In genomic region chr11:60933178-60933930, GRCm38 (mm10) we compare ENCODE assay signal across 8 mouse cellular contexts. TPM values are rescaled to one million over a fixed set of nuclear protein-coding genes. Genes with fewer than 3 reads are reported as not detected.
DNase-seq lines count a peak whose midpoint lies in the region; ATAC-seq and TF ChIP-seq lines count a peak whose summit lies in the region.

No protein-coding gene starts in this region.

- no peak for DNase-seq in left cerebral cortex, adult 2 months (ENCODE audit: extremely low spot score in 1 of 2, low spot score in 2 of 2)
- DNase-seq in left cerebral cortex, adult 9 months (ENCODE audit: low spot score in 2 of 2): no peak
- DNase-seq in hindbrain, postnatal 0 days (ENCODE audit: low spot score): no peak
- DNase-seq in thymus, postnatal 10 days (ENCODE audit: low spot score in 2 of 2): no peak

- H3K36me3 ChIP-seq in forebrain, embryonic 12.5 days (replicated peaks): no peaks in the 10 kb centered on the region; the same call in 1 of the 2 replicates
- H3K36me3 ChIP-seq in hindbrain, postnatal 0 days (ENCODE audit: insufficient read depth, low read length): no peaks in the 10 kb centered on the region
- H3K36me3 ChIP-seq in liver, embryonic 15.5 days (replicated peaks): peaks cover 24% of the 10 kb centered on the region
- H3K36me3 ChIP-seq in stomach, embryonic 14.5 days (ENCODE audit: control insufficient read depth, insufficient read depth, low read length): no peaks in the 10 kb centered on the region

- peak overlapping the region; percentile 65 for H3K4me3 ChIP-seq in left cerebral cortex, adult 2 months
- H3K4me3 ChIP-seq in forebrain, embryonic 12.5 days (replicated peaks): 0 out of 2 replicates have a peak overlapping the region, but pooled peaks have one; percentile 4
- H3K4me3 ChIP-seq in hindbrain, postnatal 0 days (ENCODE audit: low read length): peak overlapping the region; percentile 84; the same call in 1 of the 2 replicates
- peak overlapping the region; percentile 90 for H3K4me3 ChIP-seq in liver, embryonic 15.5 days (replicated peaks)
- peak overlapping the region; percentile 76; the same call in 1 of the 2 replicates for H3K4me3 ChIP-seq in stomach, embryonic 14.5 days (ENCODE audit: low read depth, low read length)

- no peak for ATAC-seq in forebrain, embryonic 12.5 days (ENCODE audit: low FRiP score)
- no peak for ATAC-seq in hindbrain, postnatal 0 days
- ATAC-seq in liver, embryonic 15.5 days (ENCODE audit: insufficient read depth): no peak
- ATAC-seq in stomach, embryonic 14.5 days (ENCODE audit: insufficient number of reproducible peaks, insufficient read depth, low FRiP score, low read depth): no peak
- ATAC-seq in activated CD4-positive, CD25-positive, alpha-beta regulatory T cell, adult 4 months: no peak

- peaks cover 19% of the 10 kb centered on the region for H3K27me3 ChIP-seq in forebrain, embryonic 12.5 days
- no peaks in the 10 kb centered on the region for H3K27me3 ChIP-seq in hindbrain, postnatal 0 days (ENCODE audit: insufficient read depth, low read length)
- H3K27me3 ChIP-seq in liver, embryonic 15.5 days: no peaks in the 10 kb centered on the region
- H3K27me3 ChIP-seq in stomach, embryonic 14.5 days (ENCODE audit: control insufficient read depth, insufficient read depth, low read length): no peaks in the 10 kb centered on the region

- H3K9me3 ChIP-seq in forebrain, embryonic 12.5 days: no peaks in the 10 kb centered on the region
- no peaks in the 10 kb centered on the region for H3K9me3 ChIP-seq in hindbrain, postnatal 0 days (ENCODE audit: low read length)
- no peaks in the 10 kb centered on the region for H3K9me3 ChIP-seq in liver, embryonic 15.5 days (replicated peaks)
- H3K9me3 ChIP-seq in stomach, embryonic 14.5 days (ENCODE audit: control insufficient read depth, low read depth, low read length): no peaks in the 10 kb centered on the region

- no peak for TF ChIP-seq CTCF in left cerebral cortex, adult 2 months (IDR thresholded peaks at IDR 0.05)
- no peak for TF ChIP-seq CTCF in hindbrain, postnatal 0 days (IDR thresholded peaks at IDR 0.05; ENCODE audit: low read depth)

- H3K4me2 ChIP-seq in forebrain, embryonic 12.5 days: peak overlapping the region; percentile 88
- H3K4me2 ChIP-seq in hindbrain, postnatal 0 days (ENCODE audit: low read depth, low read length): peak overlapping the region; percentile 73
- H3K4me2 ChIP-seq in liver, embryonic 15.5 days: peak overlapping the region; percentile 83
- H3K4me2 ChIP-seq in stomach, embryonic 14.5 days (replicated peaks; ENCODE audit: low read depth, low read length): peak overlapping the region; percentile 85

- H3K9ac ChIP-seq in forebrain, embryonic 12.5 days: peak overlapping the region; percentile 83
- peak overlapping the region; percentile 83 for H3K9ac ChIP-seq in hindbrain, postnatal 0 days (replicated peaks; ENCODE audit: low read length)
- peak overlapping the region; percentile 98 for H3K9ac ChIP-seq in liver, embryonic 15.5 days
- peak overlapping the region; percentile 18; the same call in 1 of the 2 replicates for H3K9ac ChIP-seq in stomach, embryonic 14.5 days (replicated peaks; ENCODE audit: low read depth, low read length)

- H3K4me1 ChIP-seq in forebrain, embryonic 12.5 days: peaks cover 32% of the 10 kb centered on the region
- 0 out of 2 replicates have a peak, but pooled peaks cover 6% of the 10 kb centered on the region for H3K4me1 ChIP-seq in hindbrain, postnatal 0 days (ENCODE audit: insufficient read depth, low read length)
- H3K4me1 ChIP-seq in liver, embryonic 15.5 days (replicated peaks): peaks cover 77% of the 10 kb centered on the region
- H3K4me1 ChIP-seq in stomach, embryonic 14.5 days (ENCODE audit: control insufficient read depth, insufficient read depth, low read length): peaks cover 25% of the 10 kb centered on the region

- whole genome bisulfite sequencing in forebrain, embryonic 12.5 days: 85% methylated on average over 10 of the region's 10 CpGs
- 81% methylated on average over 10 of the region's 10 CpGs for WGBS in hindbrain, postnatal 0 days
- 57% methylated on average over 10 of the region's 10 CpGs for WGBS in liver, embryonic 15.5 days (ENCODE audit: insufficient replicate concordance)
- 76% methylated on average over 10 of the region's 10 CpGs for WGBS in stomach, embryonic 14.5 days

- H3K27ac ChIP-seq in left cerebral cortex, adult 2 months: peak overlapping the region; percentile 47
- H3K27ac ChIP-seq in forebrain, embryonic 12.5 days: no peak overlapping the region
- H3K27ac ChIP-seq in hindbrain, postnatal 0 days: no peak overlapping the region
- H3K27ac ChIP-seq in liver, embryonic 15.5 days (replicated peaks): peak overlapping the region; percentile 91
- H3K27ac ChIP-seq in stomach, embryonic 14.5 days (ENCODE audit: low read length): no peak overlapping the region

- intact Hi-C loops in left cerebral cortex, adult 2 months (cut with DNase I): loop anchor here (2.0 to 5.0 kb wide), 2 partner anchors 21 to 56 kb away; partner anchors contain the start of gene Tmem11

RNA-seq across cellular contexts. Expression of gene Map2k3, which starts 1.5 kb away (rescaled TPM):
- 10 to 100 TPM; 18.4 to 23.6 TPM for total RNA-seq in left cerebral cortex, adult 2 months (2021)
- 40.5 and 43.7 TPM in 2 replicates for polyA plus RNA-seq in forebrain, embryonic 12.5 days (2016; fragmentation: Nextera tagmentation; extraction: Ambion mirVana)
- 15.0 and 22.2 TPM in 2 replicates for total RNA-seq in hindbrain, postnatal 0 days (2014; rRNA removed)
- polyA plus RNA-seq in hindbrain, postnatal 0 days (2015; fragmentation: Nextera tagmentation; extraction: Ambion mirVana): 23.6 and 25.3 TPM in 2 replicates
- 142 and 165 TPM in 2 replicates for polyA plus RNA-seq in liver, embryonic 15.5 days (2015; fragmentation: Nextera tagmentation; extraction: Ambion mirVana)
- 79.7 and 80.0 TPM in 2 replicates for polyA plus RNA-seq in stomach, embryonic 14.5 days (2014; fragmentation: Nextera tagmentation; extraction: Ambion mirVana)
- 10 to 100 TPM; 58.3 to 66.8 TPM for polyA plus RNA-seq in activated CD4-positive, CD25-positive, alpha-beta regulatory T cell, adult 4 months (2017; shearing (Covaris generic))

RNA-seq across cellular contexts. Expression of gene Natd1, which starts 18.8 kb away (rescaled TPM):
- total RNA-seq in left cerebral cortex, adult 2 months (2021): 10 to 100 TPM; 10.1 to 11.3 TPM
- 24.1 and 29.9 TPM in 2 replicates for polyA plus RNA-seq in forebrain, embryonic 12.5 days (2016; fragmentation: Nextera tagmentation; extraction: Ambion mirVana)
- 36.8 and 38.7 TPM in 2 replicates for total RNA-seq in hindbrain, postnatal 0 days (2014; rRNA removed)
- polyA plus RNA-seq in hindbrain, postnatal 0 days (2015; fragmentation: Nextera tagmentation; extraction: Ambion mirVana): 15.2 and 16.0 TPM in 2 replicates
- polyA plus RNA-seq in liver, embryonic 15.5 days (2015; fragmentation: Nextera tagmentation; extraction: Ambion mirVana): 13.2 and 14.8 TPM in 2 replicates
- 14.7 and 16.7 TPM in 2 replicates for polyA plus RNA-seq in stomach, embryonic 14.5 days (2014; fragmentation: Nextera tagmentation; extraction: Ambion mirVana)
- 1 to 10 TPM; 5.7 to 6.8 TPM for polyA plus RNA-seq in activated CD4-positive, CD25-positive, alpha-beta regulatory T cell, adult 4 months (2017; shearing (Covaris generic))

RNA-seq across cellular contexts. Expression of gene Tmem11, which starts 54.3 kb away (rescaled TPM):
- total RNA-seq in left cerebral cortex, adult 2 months (2021): 10 to 100 TPM; 28.8 to 31.0 TPM
- polyA plus RNA-seq in forebrain, embryonic 12.5 days (2016; fragmentation: Nextera tagmentation; extraction: Ambion mirVana): 49.6 and 52.1 TPM in 2 replicates
- total RNA-seq in hindbrain, postnatal 0 days (2014; rRNA removed): 34.6 and 72.0 TPM in 2 replicates
- polyA plus RNA-seq in hindbrain, postnatal 0 days (2015; fragmentation: Nextera tagmentation; extraction: Ambion mirVana): 52.1 and 57.1 TPM in 2 replicates
- 26.7 and 28.7 TPM in 2 replicates for polyA plus RNA-seq in liver, embryonic 15.5 days (2015; fragmentation: Nextera tagmentation; extraction: Ambion mirVana)
- polyA plus RNA-seq in stomach, embryonic 14.5 days (2014; fragmentation: Nextera tagmentation; extraction: Ambion mirVana): 65.0 and 74.9 TPM in 2 replicates
- polyA plus RNA-seq in activated CD4-positive, CD25-positive, alpha-beta regulatory T cell, adult 4 months (2017; shearing (Covaris generic)): 10 to 100 TPM; 27.9 to 28.2 TPM

Comparison
In these comparisons a context has a peak if more than half of its experiments do, and no peak if none do; other contexts are left out.
1. H3K27ac ChIP-seq: peak in left cerebral cortex, adult 2 months (single experiment) and liver, embryonic 15.5 days (single experiment); none in forebrain, embryonic 12.5 days (single experiment), hindbrain, postnatal 0 days (single experiment) and stomach, embryonic 14.5 days (single experiment).
2. H3K4me3 ChIP-seq: peak in every context shown above with its lines; median percentile 90 in liver, embryonic 15.5 days; 84 in hindbrain, postnatal 0 days; 76 in stomach, embryonic 14.5 days; 65 in left cerebral cortex, adult 2 months; 4 in forebrain, embryonic 12.5 days.
3. H3K9ac ChIP-seq: peak in every context shown above with its lines; median percentile 98 in liver, embryonic 15.5 days; 83 in forebrain, embryonic 12.5 days; 83 in hindbrain, postnatal 0 days; 18 in stomach, embryonic 14.5 days.
4. Peak in every context shown above with its lines, with median percentiles within 50 percentile points of each other: H3K4me2 ChIP-seq.